Mouse (Mus musculus) midbrain, embryonic 14.5 days (tissue): Measurements from ENCODE around the gene Wfdc1. TPM values are rescaled to one million over a fixed set of nuclear protein-coding genes. Genes with fewer than 3 reads are reported as not detected.

Source experiments
- ATAC-seq: fragments of 200-750 bp; cut with Nextera tagmentation; 2 replicates; pipeline ENCODE4 v1.8.0; 2017; ENCODE audit warnings: moderate number of reproducible peaks, moderate library complexity; ENCODE audit not compliant: low FRiP score, low TSS enrichment
- DNase-seq: peaks from one replicate; pipeline ENCODE4 v3.0.0-alpha.2; 2015
- H3K27ac ChIP-seq: fragments of 300-500 bp; sonication (generic); replicated peaks from 2 replicates; pipeline ENCODE4 v1.5.1; 2014; ENCODE audit warnings: mild to moderate bottlenecking, low read depth, low read length, moderate library complexity
- H3K27me3 ChIP-seq: fragments of 300-500 bp; sonication (generic); 2 replicates; pipeline ENCODE4 v1.6.1; 2014; ENCODE audit warnings: low read length, control low read depth, mixed read lengths; ENCODE audit not compliant: control insufficient read depth, insufficient read depth
- H3K36me3 ChIP-seq: fragments of 300-500 bp; sonication (generic); 2 replicates; pipeline ENCODE4 v1.6.1; 2014; ENCODE audit warnings: low read length, control low read depth; ENCODE audit not compliant: control insufficient read depth, insufficient read depth
- H3K4me1 ChIP-seq: fragments of 300-500 bp; sonication (generic); 2 replicates; pipeline ENCODE4 v1.6.1; 2014; ENCODE audit warnings: mild to moderate bottlenecking, antibody characterized with exemption, low read length, control low read depth; ENCODE audit not compliant: control insufficient read depth, insufficient read depth
- H3K4me2 ChIP-seq: fragments of 300-500 bp; sonication (generic); 2 replicates; pipeline ENCODE4 v1.6.1; 2014; ENCODE audit warnings: mild to moderate bottlenecking, low read length, moderate library complexity
- H3K4me3 ChIP-seq: fragments of 300-500 bp; sonication (generic); replicated peaks from 2 replicates; pipeline ENCODE4 v1.5.1; 2014; ENCODE audit warnings: low read depth, low read length
- H3K9ac ChIP-seq: fragments of 300-500 bp; sonication (generic); replicated peaks from 2 replicates; pipeline ENCODE4 v1.6.1; 2014; ENCODE audit warnings: mild to moderate bottlenecking, low read length, moderate library complexity
- H3K9me3 ChIP-seq: fragments of 300-500 bp; sonication (generic); 2 replicates; pipeline ENCODE4 v1.6.1; 2016; ENCODE audit warnings: low read length, control low read depth, mixed read lengths; ENCODE audit not compliant: control insufficient read depth
- WGBS: fragments of 180-500 bp; shearing (Covaris S2); extraction: QIAGEN DNeasy Blood & Tissue Kit; methylation state at CpG from one replicate; pipeline ENCODE4 v1.1.7; 2014; 5-methylcytosine and 5-hydroxymethylcytosine counted together
- polyA plus RNA-seq: library from polyadenylated mRNA; unstranded; fragments of >200 nt; fragmentation: Nextera tagmentation; extraction: Ambion mirVana; gene quantifications from 2 replicates; pipeline ENCODE4 v1.2.1, GENCODE M21; 2014

Gene Wfdc1
- polyA plus RNA-seq, 1 experiment from 2014 or later, result 3.4 TPM

DNA sequence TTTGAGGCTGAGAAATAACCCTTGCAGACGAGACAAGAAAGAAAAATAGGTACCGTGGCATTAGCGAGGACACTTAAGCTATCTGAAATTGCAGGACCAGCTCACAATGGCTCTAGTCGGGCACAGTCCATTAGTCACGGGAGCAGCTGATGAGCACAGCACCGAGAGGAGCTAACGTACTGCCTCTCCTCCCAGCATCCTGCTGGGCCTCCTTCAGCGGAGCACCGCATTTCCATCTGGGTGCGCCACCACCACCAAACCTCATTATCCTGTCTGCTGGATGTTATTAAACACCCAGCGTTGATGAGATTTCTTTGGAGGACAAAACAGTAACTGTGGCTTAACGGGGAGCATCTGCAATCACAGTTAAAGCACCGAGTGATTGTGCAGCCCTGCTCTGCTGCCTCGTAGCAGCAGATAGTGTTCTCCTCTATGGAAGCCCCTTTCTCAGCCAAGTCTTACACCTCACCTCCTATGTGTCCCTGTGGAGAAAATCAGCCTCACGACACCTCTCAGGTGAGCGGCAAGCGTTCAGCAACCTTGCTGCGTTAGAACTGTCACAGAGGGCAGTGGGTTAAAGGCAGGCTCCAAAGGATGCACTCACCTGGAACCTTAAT, 21.1 kb upstream of the Wfdc1 start:
- Histone ChIP-seq H3K9ac (no peak overlapping the region), H3K4me3 (no peak overlapping the region), H3K27me3 (no peaks in the 10 kb centered on the region), H3K4me1 (0 out of 2 replicates have a peak, but pooled peaks cover 3% of the 10 kb centered on the region), H3K4me2 (no peak overlapping the region), H3K27ac (peak overlapping the region; percentile 84), H3K36me3 (no peaks in the 10 kb centered on the region), H3K9me3 (no peaks in the 10 kb centered on the region)
- peak; percentile 68 for DNase-seq
- ATAC-seq, result peak; percentile 53; the same call in 1 of the 2 replicates
- 36% methylated on average over 18 of the region's 18 CpGs for WGBS

DNA sequence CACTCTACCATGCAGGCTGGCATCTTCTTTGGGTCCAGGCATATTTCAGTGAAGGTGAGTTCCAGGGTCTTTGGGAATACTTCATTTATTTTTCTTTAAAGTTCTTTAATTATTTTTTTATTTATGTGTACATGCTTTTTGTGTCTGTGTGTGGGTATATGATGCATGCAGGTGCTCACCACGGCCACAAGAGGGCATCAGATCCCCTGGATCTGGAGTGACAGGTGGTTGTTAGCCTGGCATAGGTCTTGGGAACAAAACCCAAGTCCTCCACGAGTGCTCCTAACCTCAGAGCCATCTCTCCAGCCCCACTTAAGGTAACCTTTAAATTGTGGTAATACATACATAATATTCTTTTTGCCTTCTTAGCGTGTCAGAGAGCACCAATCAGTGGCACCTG, 20.0 kb upstream of the Wfdc1 start:
- H3K9me3 ChIP-seq, result no peaks in the 10 kb centered on the region
- no peaks in the 10 kb centered on the region for H3K36me3 ChIP-seq
- 0 out of 2 replicates have a peak, but pooled peaks cover 3% of the 10 kb centered on the region for H3K4me1 ChIP-seq
- WGBS, result 76% methylated on average over 3 of the region's 3 CpGs
- H3K27me3 ChIP-seq, result no peaks in the 10 kb centered on the region
- no peak overlapping the region for H3K27ac ChIP-seq
- H3K4me2 ChIP-seq, result no peak overlapping the region
- no peak for DNase-seq
- no peak overlapping the region for H3K4me3 ChIP-seq
- no peak for ATAC-seq
- no peak overlapping the region for H3K9ac ChIP-seq

DNA sequence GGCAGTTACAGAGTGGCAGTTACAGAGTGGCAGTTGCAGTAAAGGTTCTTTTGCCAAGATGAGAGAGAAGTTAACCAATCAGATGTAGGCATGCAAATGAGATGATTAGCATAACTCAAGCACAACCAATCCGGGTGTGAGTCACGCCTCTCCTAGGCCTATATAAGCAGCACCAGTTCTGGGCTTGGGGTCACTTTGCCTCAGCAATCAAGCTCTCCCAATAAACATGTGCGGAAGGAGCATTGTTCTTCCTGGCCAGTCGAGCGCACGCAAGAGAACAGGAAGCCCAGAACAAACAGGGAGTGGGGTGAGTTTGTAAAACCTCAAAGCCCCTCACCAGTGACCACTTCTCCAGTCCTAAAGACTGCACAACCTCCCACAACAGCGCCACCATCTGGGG, 19.3 kb upstream of the Wfdc1 start:
- 88% methylated on average over 7 of the region's 7 CpGs for WGBS
- H3K27ac ChIP-seq, result no peak overlapping the region
- no peak for DNase-seq
- H3K4me3 ChIP-seq, result no peak overlapping the region
- H3K9ac ChIP-seq, result no peak overlapping the region
- no peak overlapping the region for H3K4me2 ChIP-seq
- H3K27me3 ChIP-seq, result no peaks in the 10 kb centered on the region
- H3K4me1 ChIP-seq, result 0 out of 2 replicates have a peak, but pooled peaks cover 3% of the 10 kb centered on the region
- no peaks in the 10 kb centered on the region for H3K9me3 ChIP-seq
- H3K36me3 ChIP-seq, result no peaks in the 10 kb centered on the region
- ATAC-seq, result no peak

DNA sequence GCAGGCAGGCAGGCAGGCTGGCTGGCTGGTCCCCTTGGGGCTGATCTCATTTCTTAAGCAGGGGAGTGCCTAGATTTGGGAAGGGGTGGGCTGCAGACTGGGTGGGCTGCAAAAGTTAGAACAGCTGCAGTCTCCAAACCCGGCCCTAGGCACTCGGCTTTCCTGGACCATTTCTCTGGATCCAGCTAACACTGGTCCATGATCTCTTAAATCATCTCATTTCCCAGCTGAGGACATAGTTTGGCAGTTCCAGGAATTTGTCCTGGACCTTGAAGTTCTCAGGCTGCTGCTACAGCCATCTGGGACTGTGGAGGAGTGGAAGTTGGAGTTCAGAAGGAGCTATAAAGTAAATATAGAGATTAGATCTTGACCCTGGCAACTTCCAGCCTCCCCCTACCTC, 14.8 kb upstream of the Wfdc1 start:
- Histone ChIP-seq H3K4me1 (no peaks in the 10 kb centered on the region), H3K27ac (no peak overlapping the region), H3K36me3 (no peaks in the 10 kb centered on the region), H3K4me3 (no peak overlapping the region), H3K9me3 (no peaks in the 10 kb centered on the region), H3K4me2 (no peak overlapping the region), H3K9ac (no peak overlapping the region), H3K27me3 (no peaks in the 10 kb centered on the region)
- ATAC-seq (no peak), DNase-seq (no peak)
- 80% methylated on average over 2 of the region's 2 CpGs for WGBS

DNA sequence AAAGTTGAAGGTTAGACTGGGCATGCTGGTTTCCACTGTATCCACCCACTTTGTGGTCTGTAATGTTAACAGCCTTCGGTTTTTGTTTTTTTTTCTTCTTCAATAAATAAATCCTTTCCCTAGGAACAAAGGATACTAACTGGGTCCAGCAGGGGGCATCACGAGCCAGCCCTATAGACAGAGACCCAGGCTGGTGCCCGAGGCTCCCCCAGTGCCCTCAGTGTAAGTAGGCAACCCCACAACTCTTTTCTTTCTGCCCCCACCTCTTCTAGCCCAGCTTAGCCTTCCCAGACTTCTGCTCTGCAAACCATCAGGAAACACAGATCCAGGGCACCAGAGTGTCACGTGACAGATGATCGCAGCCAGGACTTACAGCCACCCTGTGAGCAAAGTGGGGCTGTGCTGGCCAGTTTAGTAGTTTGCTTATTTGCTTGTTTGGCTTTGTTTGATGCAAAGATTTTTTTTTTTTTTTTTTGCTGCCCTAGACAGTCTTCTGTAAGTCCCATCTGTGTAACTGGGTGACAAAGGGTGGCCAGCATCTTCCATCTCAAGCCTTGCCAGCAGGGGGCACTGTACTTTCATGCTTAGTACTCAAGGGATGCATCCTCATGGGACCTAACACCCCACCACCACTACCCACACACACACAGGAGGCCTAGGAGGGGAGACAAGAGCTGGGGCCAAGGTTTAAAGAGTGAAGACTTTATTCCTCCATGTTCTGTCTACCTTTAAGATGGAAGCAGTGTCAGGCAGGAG, 9.3 kb upstream of the Wfdc1 start:
- no peaks in the 10 kb centered on the region for H3K27me3 ChIP-seq
- 55% methylated on average over 5 of the region's 5 CpGs for whole genome bisulfite sequencing
- peaks cover 10% of the 10 kb centered on the region for H3K4me1 ChIP-seq
- H3K4me3 ChIP-seq, result no peak overlapping the region
- no peaks in the 10 kb centered on the region for H3K9me3 ChIP-seq
- no peak for ATAC-seq
- DNase-seq, result no peak
- H3K36me3 ChIP-seq, result no peaks in the 10 kb centered on the region
- no peak overlapping the region for H3K27ac ChIP-seq
- H3K4me2 ChIP-seq, result no peak overlapping the region
- no peak overlapping the region for H3K9ac ChIP-seq

DNA sequence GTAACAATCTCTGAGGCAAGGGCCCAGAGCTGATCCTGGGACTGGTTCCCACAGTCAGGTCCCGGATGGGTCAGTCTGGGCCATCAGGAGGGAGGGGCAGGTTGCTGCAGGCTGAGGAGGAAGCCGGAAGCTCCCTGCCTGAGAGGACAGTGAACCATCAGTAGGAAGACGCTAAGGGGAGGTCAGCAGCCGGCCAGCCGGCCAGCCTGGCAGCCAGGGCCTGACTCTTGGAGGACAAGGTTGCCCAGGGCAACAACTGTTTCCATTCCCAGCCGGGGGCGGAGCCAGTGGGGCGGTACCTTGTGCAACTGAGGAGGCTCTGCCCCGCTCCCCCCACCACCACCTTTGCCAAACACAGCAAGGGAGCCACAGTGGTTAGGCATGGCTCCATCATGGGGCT, 5.1 kb upstream of the Wfdc1 start:
- DNase-seq (peak; percentile 60), ATAC-seq (no peak)

DNA sequence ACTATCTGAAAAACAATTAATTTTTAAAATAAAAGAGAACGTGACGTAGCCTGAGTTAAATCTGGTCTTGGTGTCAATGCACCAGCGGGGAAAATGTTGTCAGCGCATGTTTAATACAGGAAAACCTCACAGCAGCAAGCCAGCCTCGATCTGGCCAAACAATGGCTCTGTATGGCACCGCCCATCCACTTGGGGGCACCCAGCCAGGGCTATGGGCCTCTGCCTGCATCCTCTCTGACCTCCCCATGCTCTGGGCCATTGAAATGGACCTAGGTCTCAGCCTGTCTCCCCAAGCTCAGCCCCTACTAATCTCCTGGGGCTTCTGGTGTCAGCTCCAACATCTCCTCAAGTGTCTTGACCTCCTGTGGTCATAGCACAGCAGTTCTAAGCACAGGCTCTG, 4.3 kb upstream of the Wfdc1 start:
- no peaks in the 10 kb centered on the region for H3K9me3 ChIP-seq
- H3K36me3 ChIP-seq, result no peaks in the 10 kb centered on the region
- 65% methylated on average over 6 of the region's 6 CpGs for WGBS
- no peak overlapping the region for H3K27ac ChIP-seq
- no peak overlapping the region for H3K9ac ChIP-seq
- H3K4me2 ChIP-seq, result no peak overlapping the region
- H3K4me1 ChIP-seq, result peaks cover 10% of the 10 kb centered on the region
- DNase-seq (no peak), ATAC-seq (no peak)
- H3K4me3 ChIP-seq, result no peak overlapping the region
- H3K27me3 ChIP-seq, result no peaks in the 10 kb centered on the region

More for the DNA sequence above, 5.1 kb upstream of the Wfdc1 start:
- Histone ChIP-seq H3K9me3 (no peaks in the 10 kb centered on the region), H3K4me2 (no peak overlapping the region), H3K36me3 (no peaks in the 10 kb centered on the region), H3K27ac (no peak overlapping the region), H3K27me3 (no peaks in the 10 kb centered on the region), H3K4me3 (no peak overlapping the region), H3K9ac (no peak overlapping the region), H3K4me1 (peaks cover 10% of the 10 kb centered on the region)
- WGBS, result 4% methylated on average over 9 of the region's 9 CpGs

DNA sequence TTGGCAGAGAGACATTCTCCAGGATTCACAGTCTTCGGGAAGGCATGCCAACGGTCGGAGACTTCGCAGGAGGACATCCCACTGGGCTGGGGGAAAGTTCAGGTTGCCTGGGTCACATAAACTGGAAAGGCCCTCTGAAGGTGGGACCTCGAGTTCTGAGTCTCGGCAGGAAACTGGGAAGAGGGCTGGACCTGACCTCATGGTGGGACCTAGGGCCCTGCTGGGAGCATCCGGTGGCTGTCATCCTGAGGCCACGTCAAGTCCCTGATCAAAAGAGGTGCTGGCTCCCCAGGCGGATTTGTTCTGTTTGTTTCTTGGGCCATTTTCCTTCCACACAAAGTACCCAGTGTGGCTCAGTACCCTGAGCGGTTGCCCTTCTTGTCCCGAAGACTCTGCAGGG, 2.7 kb upstream of the Wfdc1 start:
- 53% methylated on average over 11 of the region's 11 CpGs for WGBS
- Histone ChIP-seq H3K27ac (no peak overlapping the region), H3K36me3 (no peaks in the 10 kb centered on the region), H3K27me3 (no peaks in the 10 kb centered on the region), H3K4me2 (no peak overlapping the region), H3K4me3 (no peak overlapping the region), H3K9me3 (no peaks in the 10 kb centered on the region), H3K9ac (no peak overlapping the region), H3K4me1 (peaks cover 10% of the 10 kb centered on the region)
- no peak for DNase-seq
- no peak for ATAC-seq

DNA sequence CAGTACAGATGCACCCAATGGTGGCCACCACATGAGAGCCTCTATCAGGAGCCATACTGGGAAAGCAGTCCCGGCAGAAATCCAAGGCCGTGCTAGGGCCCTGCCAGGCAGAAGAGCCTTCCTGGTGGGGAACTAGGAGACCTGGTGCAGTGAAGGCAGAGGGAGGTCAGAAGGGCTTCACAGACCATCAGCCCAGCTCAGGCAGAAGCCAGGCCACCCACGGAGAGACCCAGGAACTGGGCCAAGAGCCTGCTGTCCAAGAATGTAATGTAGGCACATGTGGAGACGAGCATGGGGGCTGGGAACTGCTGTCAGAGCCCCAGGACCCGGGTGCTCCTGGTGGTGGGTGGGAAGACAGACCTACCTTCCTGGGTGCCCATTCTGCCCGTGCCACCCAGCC, 895 bp upstream of the Wfdc1 start:
- no peaks in the 10 kb centered on the region for H3K27me3 ChIP-seq
- no peaks in the 10 kb centered on the region for H3K9me3 ChIP-seq
- no peaks in the 10 kb centered on the region for H3K36me3 ChIP-seq
- no peak for DNase-seq
- H3K4me2 ChIP-seq, result no peak overlapping the region
- H3K9ac ChIP-seq, result no peak overlapping the region
- H3K4me1 ChIP-seq, result peaks cover 10% of the 10 kb centered on the region
- H3K27ac ChIP-seq, result no peak overlapping the region
- H3K4me3 ChIP-seq, result no peak overlapping the region
- WGBS, result 71% methylated on average over 6 of the region's 6 CpGs
- no peak for ATAC-seq
